Mouse (Mus musculus): ENCODE data around the gene Pdk1.

- TF ChIP-seq CTCF (IDR thresholded peaks at IDR 0.05) (no peak), EP300 (IDR thresholded peaks at IDR 0.05; ENCODE audit: insufficient read depth, low read depth, low read length) (no peak), POLR2A (IDR thresholded peaks at IDR 0.05; ENCODE audit: insufficient read depth, low read depth, low read length) (no peak)
Observed at GRCm38 (mm10) chr2:71878943-71879342, 5.9 kb downstream of the Pdk1 start.

Measured in heart, adult 2 months (tissue).